Mouse (Mus musculus) midbrain, embryonic 16.5 days (tissue): ENCODE measurements around the gene Kcnma1. TPM values are rescaled to one million over a fixed set of nuclear protein-coding genes. Genes with fewer than 3 reads are reported as not detected.
A peak's percentile ranks its signal among the peaks of the same experiment; 100 is the strongest.

Experiments used
- ATAC-seq: fragments of 200-750 bp; cut with Nextera tagmentation; 2 replicates; pipeline ENCODE4 v1.8.0; 2017; ENCODE audit warnings: moderate TSS enrichment
- H3K27ac ChIP-seq: fragments of 300-500 bp; sonication (generic); 2 replicates; pipeline ENCODE4 v1.5.1; 2014; ENCODE audit warnings: mild to moderate bottlenecking, low read length, mixed read lengths
- H3K27me3 ChIP-seq: fragments of 300-500 bp; sonication (generic); 2 replicates; pipeline ENCODE4 v1.6.1; 2014; ENCODE audit warnings: low read depth, low read length, mixed read lengths; ENCODE audit not compliant: control insufficient read depth, insufficient read depth
- H3K36me3 ChIP-seq: fragments of 300-500 bp; sonication (generic); 2 replicates; pipeline ENCODE4 v1.6.1; 2014; ENCODE audit warnings: mild to moderate bottlenecking, low read length, moderate library complexity, mixed read lengths; ENCODE audit not compliant: control insufficient read depth, insufficient read depth
- H3K4me1 ChIP-seq: fragments of 300-500 bp; sonication (generic); 2 replicates; pipeline ENCODE4 v1.6.1; 2014; ENCODE audit warnings: mild to moderate bottlenecking, low read length, mixed read lengths; ENCODE audit not compliant: control insufficient read depth, insufficient read depth
- H3K4me2 ChIP-seq: fragments of 300-500 bp; sonication (generic); 2 replicates; pipeline ENCODE4 v1.6.1; 2014; ENCODE audit warnings: mild to moderate bottlenecking, low read length, mixed read lengths
- H3K4me3 ChIP-seq: fragments of 300-500 bp; sonication (generic); 2 replicates; pipeline ENCODE4 v1.5.1; 2014; ENCODE audit warnings: low read depth, mild to moderate bottlenecking, low read length, moderate library complexity, mixed read lengths
- H3K9ac ChIP-seq: fragments of 300-500 bp; sonication (generic); 2 replicates; pipeline ENCODE4 v1.6.1; 2014; ENCODE audit warnings: low read depth, low read length, mixed read lengths
- H3K9me3 ChIP-seq: fragments of 300-500 bp; sonication (generic); replicated peaks from 2 replicates; pipeline ENCODE4 v1.6.1; 2014; ENCODE audit warnings: mild to moderate bottlenecking, low read length, mixed read lengths; ENCODE audit not compliant: control insufficient read depth, poor library complexity, severe bottlenecking
- WGBS: fragments of 180-500 bp; shearing (Covaris S2); extraction: QIAGEN DNeasy Blood & Tissue Kit; methylation state at CpG from one replicate; pipeline ENCODE4 v1.1.7; 2014; 5-methylcytosine and 5-hydroxymethylcytosine counted together
- polyA plus RNA-seq: library from polyadenylated mRNA; unstranded; fragments of >200 nt; fragmentation: Nextera tagmentation; extraction: Ambion mirVana; gene quantifications from 2 replicates; pipeline ENCODE4 v1.2.1, GENCODE M21; 2015

Gene Kcnma1
- polyA plus RNA-seq, 1 experiment from 2014 or later, result 18.4 TPM

GRCm38 (mm10) chr14:23688513-23688912 is 325.8 kb downstream of the Kcnma1 start:
- Histone ChIP-seq H3K4me3 (no peak overlapping the region), H3K9me3 (no peaks in the 10 kb centered on the region), H3K27ac (0 out of 2 replicates have a peak overlapping the region, but pooled peaks have one; percentile 22), H3K4me2 (no peak overlapping the region), H3K36me3 (no peaks in the 10 kb centered on the region), H3K9ac (no peak overlapping the region), H3K27me3 (no peaks in the 10 kb centered on the region), H3K4me1 (no peaks in the 10 kb centered on the region)
- no peak for ATAC-seq
- WGBS, result 76% methylated on average over 3 of the region's 3 CpGs

GRCm38 (mm10) chr14:23684463-23685066 is 329.7 kb downstream of the Kcnma1 start:
- WGBS, result 65% methylated on average over 3 of the region's 3 CpGs

GRCm38 (mm10) chr14:23682758-23683157 is 331.5 kb downstream of the Kcnma1 start:
- H3K9ac ChIP-seq, result no peak overlapping the region
- no peaks in the 10 kb centered on the region for H3K4me1 ChIP-seq
- no peaks in the 10 kb centered on the region for H3K36me3 ChIP-seq
- no peak overlapping the region for H3K27ac ChIP-seq
- H3K9me3 ChIP-seq, result no peaks in the 10 kb centered on the region
- H3K4me2 ChIP-seq, result no peak overlapping the region
- H3K4me3 ChIP-seq, result no peak overlapping the region
- H3K27me3 ChIP-seq, result no peaks in the 10 kb centered on the region
- ATAC-seq, result no peak
- 86% methylated on average over 4 of the region's 4 CpGs for WGBS

More at GRCm38 (mm10) chr14:23684463-23685066, 329.7 kb downstream of the Kcnma1 start:
- H3K4me1 ChIP-seq, result no peaks in the 10 kb centered on the region
- ATAC-seq, result no peak
- no peaks in the 10 kb centered on the region for H3K9me3 ChIP-seq
- no peak overlapping the region for H3K4me2 ChIP-seq
- H3K4me3 ChIP-seq, result no peak overlapping the region
- H3K36me3 ChIP-seq, result no peaks in the 10 kb centered on the region
- H3K27ac ChIP-seq, result no peak overlapping the region
- no peak overlapping the region for H3K9ac ChIP-seq
- no peaks in the 10 kb centered on the region for H3K27me3 ChIP-seq

- no peak overlapping the region for H3K9ac ChIP-seq
- no peak overlapping the region for H3K27ac ChIP-seq
- WGBS, result 63% methylated on average over 2 of the region's 2 CpGs
- H3K36me3 ChIP-seq, result no peaks in the 10 kb centered on the region
- H3K9me3 ChIP-seq, result no peaks in the 10 kb centered on the region
- H3K4me2 ChIP-seq, result no peak overlapping the region
- no peak overlapping the region for H3K4me3 ChIP-seq
- no peak for ATAC-seq
- no peaks in the 10 kb centered on the region for H3K4me1 ChIP-seq
- H3K27me3 ChIP-seq, result no peaks in the 10 kb centered on the region
These were observed 334.9 kb downstream of the Kcnma1 start for GRCm38 (mm10) chr14:23679378-23679777.

- WGBS, result 90% methylated on average over 3 of the region's 3 CpGs
- Histone ChIP-seq H3K4me1 (peaks cover 3% of the 10 kb centered on the region; the same call in 1 of the 2 replicates), H3K9me3 (no peaks in the 10 kb centered on the region), H3K27me3 (no peaks in the 10 kb centered on the region), H3K36me3 (no peaks in the 10 kb centered on the region), H3K4me3 (no peak overlapping the region), H3K9ac (no peak overlapping the region), H3K27ac (no peak overlapping the region), H3K4me2 (no peak overlapping the region)
- ATAC-seq, result no peak
These were observed 347.9 kb downstream of the Kcnma1 start for GRCm38 (mm10) chr14:23666420-23666819.

- Histone ChIP-seq H3K9me3 (no peaks in the 10 kb centered on the region), H3K4me1 (peaks cover 7% of the 10 kb centered on the region), H3K4me3 (no peak overlapping the region), H3K27me3 (no peaks in the 10 kb centered on the region), H3K36me3 (no peaks in the 10 kb centered on the region), H3K9ac (peak overlapping the region; percentile 28; the same call in 1 of the 2 replicates), H3K27ac (peak overlapping the region; percentile 36; the same call in 1 of the 2 replicates), H3K4me2 (no peak overlapping the region)
- 51% methylated on average over 4 of the region's 4 CpGs for WGBS
- no peak for ATAC-seq
These were observed 362.6 kb downstream of the Kcnma1 start for GRCm38 (mm10) chr14:23651682-23652081.

GRCm38 (mm10) chr14:23650126-23650525 is 364.2 kb downstream of the Kcnma1 start:
- Histone ChIP-seq H3K9ac (no peak overlapping the region), H3K27ac (no peak overlapping the region), H3K9me3 (no peaks in the 10 kb centered on the region), H3K4me3 (no peak overlapping the region), H3K4me2 (no peak overlapping the region), H3K4me1 (peaks cover 10% of the 10 kb centered on the region), H3K27me3 (no peaks in the 10 kb centered on the region), H3K36me3 (no peaks in the 10 kb centered on the region)
- WGBS, result 93% methylated on average over 3 of the region's 3 CpGs
- ATAC-seq, result no peak

GRCm38 (mm10) chr14:23645361-23646063 is 368.8 kb downstream of the Kcnma1 start:
- Histone ChIP-seq H3K4me2 (no peak overlapping the region), H3K36me3 (no peaks in the 10 kb centered on the region), H3K27me3 (no peaks in the 10 kb centered on the region), H3K27ac (peak overlapping the region; percentile 15), H3K9ac (no peak overlapping the region), H3K4me1 (peaks cover 4% of the 10 kb centered on the region), H3K4me3 (no peak overlapping the region), H3K9me3 (no peaks in the 10 kb centered on the region)
- WGBS, result 50% methylated on average over 9 of the region's 9 CpGs
- ATAC-seq, result peak; percentile 62

- no peak for ATAC-seq
These were observed 371.1 kb downstream of the Kcnma1 start for GRCm38 (mm10) chr14:23643162-23643561.

More at GRCm38 (mm10) chr14:23643162-23643561, 371.1 kb downstream of the Kcnma1 start:
- Histone ChIP-seq H3K27me3 (no peaks in the 10 kb centered on the region), H3K4me1 (peaks cover 4% of the 10 kb centered on the region), H3K36me3 (no peaks in the 10 kb centered on the region), H3K4me3 (no peak overlapping the region), H3K9ac (no peak overlapping the region), H3K27ac (no peak overlapping the region), H3K4me2 (no peak overlapping the region), H3K9me3 (no peaks in the 10 kb centered on the region)
- 70% methylated on average over 3 of the region's 3 CpGs for WGBS
